Mouse (Mus musculus) frontal cortex, adult 2 months (tissue): ENCODE measurements around the gene Ntm. TPM values are rescaled to one million over a fixed set of nuclear protein-coding genes. Genes with fewer than 3 reads are reported as not detected.
A peak's percentile ranks its signal among the peaks of the same experiment; 100 is the strongest.

Experiments
- DNase-seq, 2 experiments: peaks; one replicate each; pipeline ENCODE4 v3.0.0; 2022; ENCODE audit warnings: low spot score in 1 of 2; ENCODE audit errors: extremely low spot score in 1 of 2
- polyA plus RNA-seq: library from polyadenylated mRNA; depleted of rRNA; stranded (reverse); fragments of >200 nt; gene quantifications from 2 replicates; pipeline ENCODE4 v1.2.3, GENCODE M21; 2012

The Ntm gene
- polyA plus RNA-seq, 1 experiment = 184 TPM

- no peak for DNase-seq
Observed at GRCm38 (mm10) chr9:29673911-29674310, 289.0 kb downstream of the Ntm start.

- no peak for DNase-seq
Observed at GRCm38 (mm10) chr9:29671861-29672260, 291.1 kb downstream of the Ntm start.

DNA sequence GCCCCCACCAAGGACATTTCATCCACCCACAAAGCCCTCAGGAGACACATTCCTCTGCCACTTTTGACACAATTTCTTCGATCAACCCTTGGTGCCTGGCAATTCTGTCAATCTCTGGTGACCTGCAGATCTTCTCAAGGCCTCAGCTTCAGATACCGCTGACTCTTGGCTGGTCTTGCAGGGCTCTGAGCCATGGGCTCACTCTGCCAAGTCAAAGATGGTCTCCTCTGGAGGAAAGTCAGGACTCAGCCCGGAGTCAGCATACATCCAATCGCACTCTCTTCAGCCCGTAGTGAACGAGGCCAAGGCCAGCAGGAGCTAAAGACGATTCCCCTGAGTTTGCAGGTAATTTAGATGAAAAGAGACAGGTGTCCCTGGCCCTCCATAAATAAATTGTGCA lies 299.7 kb downstream of the Ntm start:
- no peak for DNase-seq

DNA sequence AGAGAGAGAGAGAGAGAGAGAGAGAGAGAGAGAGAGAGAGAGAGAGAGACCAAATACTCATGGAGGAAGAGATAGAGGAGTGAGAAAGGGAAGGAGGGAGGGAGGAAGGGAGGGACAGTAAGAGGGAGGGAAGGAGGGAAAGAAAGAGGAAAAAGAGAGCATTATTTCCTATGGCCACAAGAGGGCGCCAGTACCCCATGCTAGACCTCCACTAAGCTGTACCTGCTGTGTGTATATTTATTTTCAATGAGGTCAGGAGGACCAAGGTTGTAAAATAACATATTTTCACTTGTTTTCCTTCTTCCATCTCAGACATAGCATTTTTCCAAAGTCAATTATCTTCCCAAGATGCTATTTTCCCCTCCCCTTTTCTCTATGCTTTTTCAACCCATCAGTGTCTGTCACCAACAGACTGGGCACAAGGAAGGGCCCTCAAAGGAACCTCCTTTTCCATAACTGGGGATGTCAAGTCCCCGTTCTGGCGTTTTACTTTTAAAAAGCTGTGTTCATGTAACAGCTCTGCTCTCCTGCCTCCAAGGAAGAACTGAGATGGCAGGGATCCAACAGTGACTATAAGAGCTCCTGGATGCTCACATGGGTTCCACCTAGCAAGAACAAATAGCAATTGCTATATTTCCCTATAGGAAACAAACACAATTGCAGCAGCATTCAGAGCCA lies 301.3 kb downstream of the Ntm start:
- DNase-seq = peak in 1 of 2 experiments; percentile 84

- DNase-seq = no peak
Observed at GRCm38 (mm10) chr9:29660059-29660613, 302.8 kb downstream of the Ntm start.

DNA sequence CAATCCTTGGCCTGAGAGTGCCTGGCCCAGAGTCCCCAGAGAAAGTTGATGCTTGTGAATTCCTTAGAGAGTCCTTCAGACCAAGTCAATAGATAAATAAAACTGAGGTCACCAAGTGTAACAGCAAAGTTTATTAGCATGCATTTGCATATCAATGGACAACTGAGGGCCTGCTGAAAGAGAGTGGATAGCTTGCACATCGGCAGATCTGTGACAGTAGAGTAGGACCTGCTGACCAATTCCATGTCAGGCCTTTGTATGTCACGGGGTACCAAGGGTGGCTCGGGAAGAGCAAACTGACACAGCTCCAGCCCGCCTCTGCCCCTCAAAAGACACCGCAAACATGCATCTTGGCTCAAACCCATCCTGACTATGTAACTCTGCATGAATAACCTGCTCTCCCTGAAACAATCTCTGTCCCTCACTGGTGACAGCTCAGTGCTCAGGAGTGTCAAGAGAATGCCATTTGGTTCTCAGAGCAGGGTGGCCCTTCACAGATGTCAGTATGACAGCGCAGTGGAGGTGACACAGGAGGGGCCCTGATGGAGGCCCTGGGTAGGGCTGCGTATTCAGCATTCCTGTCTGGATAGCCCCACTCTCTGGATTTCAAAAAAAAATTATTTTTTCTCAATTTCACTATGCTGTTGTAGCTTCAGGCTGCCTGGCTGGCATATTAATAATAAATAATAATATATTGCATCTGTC lies 305.0 kb downstream of the Ntm start:
- DNase-seq = no peak

- DNase-seq = peak in 1 of 2 experiments; percentile 73
Observed at GRCm38 (mm10) chr9:29654885-29655284, 308.1 kb downstream of the Ntm start.

DNA sequence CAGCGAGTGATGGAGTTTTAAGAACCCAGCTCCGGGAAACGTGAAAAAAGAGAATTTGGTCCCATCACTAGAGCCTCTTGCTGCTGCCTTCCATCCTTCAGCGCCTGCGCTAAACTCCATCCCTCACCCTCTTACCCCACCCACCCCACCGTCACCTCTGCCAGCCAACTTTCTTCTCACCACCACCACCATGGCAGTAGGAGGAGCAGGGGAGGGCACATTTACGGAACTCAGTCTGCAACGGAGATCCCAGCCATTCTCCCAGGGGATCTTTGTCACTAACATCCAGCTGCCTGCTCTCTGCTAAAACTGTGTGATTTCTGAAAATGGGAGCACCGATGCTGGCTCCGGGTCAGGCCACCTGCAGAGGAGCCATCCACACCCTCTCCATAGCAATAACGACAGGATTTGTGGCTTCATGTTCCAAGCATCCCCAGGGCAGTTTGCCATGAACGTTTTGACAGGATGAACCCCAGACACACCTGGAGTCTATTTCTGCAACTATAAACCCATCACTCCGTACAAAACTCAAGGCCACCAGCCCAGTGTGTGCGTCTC lies 309.2 kb downstream of the Ntm start:
- DNase-seq = peak in 1 of 2 experiments; percentile 30

- DNase-seq = peak in 1 of 2 experiments; percentile 25
Observed at GRCm38 (mm10) chr9:29652854-29653253, 310.1 kb downstream of the Ntm start.

- DNase-seq = no peak
Observed at GRCm38 (mm10) chr9:29651856-29652255, 311.1 kb downstream of the Ntm start.

DNA sequence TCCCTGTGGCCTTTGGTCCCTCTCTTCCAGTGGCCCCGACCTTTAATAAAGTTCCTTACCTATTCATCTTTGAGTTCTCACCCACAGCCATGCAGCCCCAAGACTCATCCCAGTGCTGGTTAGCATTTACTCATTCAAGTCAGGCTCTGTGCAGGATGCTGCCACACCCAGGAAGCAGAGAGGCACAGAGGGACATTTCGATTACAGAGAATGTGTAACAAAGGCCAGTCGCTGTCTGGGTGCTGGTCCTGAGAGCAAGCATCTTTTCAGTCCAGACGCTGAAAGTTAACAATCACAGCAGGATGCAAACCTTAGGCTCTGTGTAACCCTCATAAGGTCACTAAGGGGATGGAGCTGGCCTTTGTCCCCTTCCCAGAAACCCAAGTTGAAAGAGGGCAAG lies 311.7 kb downstream of the Ntm start:
- DNase-seq = no peak

- peak in 1 of 2 experiments; percentile 80 for DNase-seq
Observed at GRCm38 (mm10) chr9:29650679-29651078, 312.3 kb downstream of the Ntm start.

DNA sequence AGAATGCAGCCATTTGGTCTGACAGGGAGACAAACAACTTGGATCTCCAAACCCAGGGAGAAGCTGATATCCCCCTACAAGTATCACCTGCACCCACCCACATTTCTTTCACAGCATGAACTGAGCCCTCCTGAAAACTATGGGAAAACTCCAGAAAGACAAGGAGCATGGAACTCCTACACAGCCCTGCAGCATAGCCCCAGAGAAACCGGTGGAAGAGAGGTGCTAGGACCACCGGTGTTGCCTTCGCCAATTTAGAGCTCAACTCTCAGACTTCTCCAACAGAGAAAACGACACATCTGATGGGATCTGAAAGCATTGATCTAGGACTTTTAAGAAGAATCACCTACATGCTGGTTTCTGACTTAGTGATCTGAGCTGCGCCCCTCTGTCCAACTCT lies 312.7 kb downstream of the Ntm start:
- DNase-seq = no peak

- DNase-seq = no peak
Observed at GRCm38 (mm10) chr9:29648256-29648655, 314.7 kb downstream of the Ntm start.

DNA sequence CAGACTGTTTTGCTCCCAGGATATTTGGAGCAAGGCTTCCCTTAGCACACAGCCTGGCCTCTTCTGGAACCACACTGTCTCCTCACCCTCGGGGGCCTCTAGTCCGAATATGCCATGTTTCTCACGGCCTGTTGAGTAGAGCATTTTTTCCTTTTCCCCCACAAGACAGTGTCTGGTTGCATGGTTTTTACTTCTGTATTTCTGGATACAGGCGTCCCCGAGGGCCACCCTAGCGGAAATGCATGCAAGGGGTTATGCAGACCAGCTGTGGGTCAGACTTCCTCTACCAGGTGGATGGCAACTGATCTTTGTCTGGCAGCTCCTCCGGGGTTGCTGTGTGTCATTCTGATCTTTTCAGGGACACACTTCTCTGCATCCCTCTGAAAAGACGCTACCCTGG lies 315.2 kb downstream of the Ntm start:
- DNase-seq = no peak

GRCm38 (mm10) chr9:29645796-29646400 lies 317.0 kb downstream of the Ntm start:
- no peak for DNase-seq

GRCm38 (mm10) chr9:29642997-29643657 lies 319.8 kb downstream of the Ntm start:
- peak; percentile 57 to 94 for DNase-seq

GRCm38 (mm10) chr9:29637335-29637734 lies 325.6 kb downstream of the Ntm start:
- no peak for DNase-seq

GRCm38 (mm10) chr9:29617181-29617580 lies 345.8 kb downstream of the Ntm start:
- DNase-seq = no peak

DNA sequence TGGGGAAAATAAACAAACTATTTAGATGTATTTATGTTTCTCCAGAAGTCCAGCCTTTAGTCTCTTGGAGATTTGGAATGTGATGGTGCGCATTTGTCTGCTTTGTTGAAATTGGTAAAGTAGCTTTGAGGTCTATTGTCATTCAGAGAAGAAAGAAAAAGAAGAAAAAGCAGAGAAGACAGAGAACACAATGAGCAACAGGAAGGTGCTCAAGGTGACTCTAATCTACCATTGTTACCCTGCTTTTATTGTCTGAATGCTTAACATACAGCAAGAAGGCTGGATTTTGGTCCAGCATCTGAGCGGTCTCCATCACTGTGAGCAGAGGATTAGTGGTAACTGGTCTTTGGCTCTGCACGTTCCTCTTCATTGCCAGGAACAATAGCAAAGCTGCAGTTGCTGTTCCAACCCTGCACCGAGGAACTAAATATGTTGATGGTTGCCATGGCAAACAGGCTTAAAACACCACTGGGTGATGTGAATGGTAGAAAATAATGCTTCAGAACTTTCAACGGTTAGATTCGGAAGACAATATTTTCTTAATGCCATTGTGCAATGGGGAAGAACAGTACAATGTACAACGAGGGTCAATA lies 350.8 kb downstream of the Ntm start:
- peak in 1 of 2 experiments; percentile 35 for DNase-seq
